Mouse (Mus musculus) kidney, adult 11 months (tissue): ENCODE results near the gene Eef1akmt3.
"Not testable (repeated sequence)": the region's sequence is repeated elsewhere in the genome, so short reads cannot be mapped to it uniquely, and the experiment has no call there.

Source experiments
- DNase-seq: peaks from one replicate; pipeline ENCODE4 v3.0.0; 2022

The Eef1akmt3 gene

DNA sequence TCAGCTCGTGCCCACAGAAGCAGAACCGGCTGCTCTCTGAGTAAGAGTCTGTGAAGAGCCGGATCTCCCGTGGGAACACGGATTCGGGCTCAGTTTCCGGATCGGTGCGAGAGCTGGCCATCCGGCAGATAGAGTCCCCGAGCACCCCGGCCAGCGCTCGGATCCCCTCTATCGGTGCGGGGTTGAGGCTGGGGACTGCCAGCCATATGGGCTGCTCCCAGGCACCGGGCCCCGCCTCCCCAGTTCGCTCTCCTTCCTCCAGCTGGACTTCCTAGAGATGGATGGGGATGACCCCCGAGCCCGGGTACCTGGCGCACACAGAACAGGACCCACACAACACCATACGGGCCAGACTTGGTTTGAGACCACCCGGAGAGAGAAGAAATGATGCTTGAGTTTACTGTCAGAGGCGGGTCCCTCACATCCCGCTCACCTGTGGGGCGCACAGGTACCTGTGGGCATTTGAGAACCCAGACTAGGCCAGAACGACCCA is at the start of gene Eef1akmt3, which contains the start of gene Mettl1:
TSS of gene Eef1akmt3 (minus strand) at position 240 of the 493 bp plus-strand sequence.
TSS of gene Mettl1 (plus strand) at position 141 of the 493 bp plus-strand sequence.
- DNase-seq = no peak

DNA sequence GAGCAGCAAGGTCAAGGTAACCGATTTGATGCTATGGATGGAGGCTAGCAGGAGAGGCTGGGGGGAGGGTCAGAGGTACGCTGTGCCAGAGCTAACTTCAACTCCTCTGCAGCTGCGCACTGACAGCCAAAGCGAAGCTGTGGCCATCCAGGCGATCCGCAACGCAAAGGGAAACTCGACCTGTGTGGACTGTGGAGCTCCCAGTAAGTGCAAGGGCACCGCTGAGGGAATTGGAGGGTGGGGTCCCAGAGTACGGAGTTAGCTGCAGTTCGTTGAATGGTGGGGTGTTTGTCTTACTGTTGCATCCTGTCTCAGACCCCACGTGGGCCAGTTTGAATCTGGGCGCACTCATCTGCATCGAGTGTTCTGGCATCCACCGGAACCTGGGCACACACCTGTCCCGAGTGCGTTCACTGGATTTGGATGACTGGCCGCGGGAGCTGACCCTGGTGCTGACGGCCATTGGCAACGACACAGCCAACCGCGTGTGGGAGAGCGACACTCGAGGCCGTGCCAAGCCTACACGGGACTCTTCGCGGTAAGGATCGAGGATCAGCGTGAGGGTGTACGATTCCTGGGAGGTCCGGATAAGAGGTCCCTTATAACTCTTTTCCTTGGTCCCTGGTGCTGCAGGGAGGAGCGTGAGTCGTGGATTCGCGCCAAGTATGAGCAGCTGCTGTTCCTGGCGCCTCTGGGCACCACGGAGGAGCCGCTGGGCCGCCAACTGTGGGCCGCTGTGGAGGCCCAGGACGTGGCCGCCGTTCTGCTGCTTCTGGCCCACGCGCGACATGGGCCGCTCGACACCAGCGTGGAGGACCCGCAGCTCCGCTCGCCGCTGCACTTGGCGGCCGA is 49.5 kb upstream of the Eef1akmt3 start:
- peak; percentile 65 for DNase-seq

DNA sequence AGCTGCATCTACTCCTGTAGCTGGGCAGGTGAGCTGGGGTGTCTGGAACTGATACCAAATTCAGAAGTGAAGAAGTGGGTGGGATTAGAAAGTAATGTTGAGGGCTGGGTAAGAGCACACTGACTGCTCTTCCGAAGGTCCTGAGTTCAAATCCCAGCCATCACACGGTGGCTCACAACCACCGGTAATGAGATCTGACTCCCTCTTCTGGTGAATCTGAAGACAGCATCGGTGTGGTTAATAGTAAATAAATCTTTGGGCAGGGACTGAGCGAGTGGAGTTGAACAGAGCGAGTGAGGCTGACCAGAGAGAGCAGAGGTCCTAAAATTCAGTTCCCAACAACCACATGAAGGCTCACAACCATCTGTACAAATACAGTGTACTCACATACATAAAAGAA is 44.3 kb upstream of the Eef1akmt3 start:
- DNase-seq = no peak

DNA sequence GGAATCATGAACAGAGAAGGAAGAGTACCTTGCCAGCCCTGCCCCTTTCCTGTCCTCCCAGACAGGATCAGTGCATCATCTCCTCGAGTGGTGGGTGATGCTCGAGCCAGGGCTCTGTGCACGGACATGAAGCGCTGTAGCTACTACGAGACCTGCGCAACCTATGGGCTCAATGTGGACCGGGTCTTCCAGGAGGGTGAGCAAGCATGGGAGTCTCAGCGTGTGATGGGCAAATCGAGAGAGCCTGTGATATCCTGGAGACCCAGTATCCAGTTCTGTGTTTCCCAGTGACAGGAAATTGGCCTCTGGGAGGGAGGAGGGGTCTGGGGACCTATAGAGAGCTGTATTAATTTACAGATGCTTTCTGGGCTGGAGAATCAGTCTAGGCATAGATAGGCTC is 43.7 kb upstream of the Eef1akmt3 start:
- DNase-seq = no peak

DNA sequence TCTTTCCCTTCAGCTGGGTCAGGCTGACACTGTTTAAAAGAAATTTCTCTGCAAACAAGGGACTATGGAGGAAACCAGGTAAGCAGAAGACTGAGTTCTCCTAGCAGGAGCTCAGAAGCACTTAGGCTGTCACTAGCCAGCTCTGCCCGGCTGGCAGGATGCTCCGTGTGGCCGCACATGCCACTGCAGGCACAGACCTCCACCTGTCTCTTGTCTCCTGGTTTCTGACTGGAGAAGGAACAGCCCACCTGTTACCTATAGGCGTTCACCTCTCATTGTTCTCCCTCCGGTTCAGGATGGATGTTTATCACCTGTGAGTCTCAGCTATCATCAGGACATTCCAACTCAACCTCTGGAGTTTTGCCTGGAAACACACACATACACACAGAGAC is 42.6 kb upstream of the Eef1akmt3 start:
- no peak for DNase-seq

DNA sequence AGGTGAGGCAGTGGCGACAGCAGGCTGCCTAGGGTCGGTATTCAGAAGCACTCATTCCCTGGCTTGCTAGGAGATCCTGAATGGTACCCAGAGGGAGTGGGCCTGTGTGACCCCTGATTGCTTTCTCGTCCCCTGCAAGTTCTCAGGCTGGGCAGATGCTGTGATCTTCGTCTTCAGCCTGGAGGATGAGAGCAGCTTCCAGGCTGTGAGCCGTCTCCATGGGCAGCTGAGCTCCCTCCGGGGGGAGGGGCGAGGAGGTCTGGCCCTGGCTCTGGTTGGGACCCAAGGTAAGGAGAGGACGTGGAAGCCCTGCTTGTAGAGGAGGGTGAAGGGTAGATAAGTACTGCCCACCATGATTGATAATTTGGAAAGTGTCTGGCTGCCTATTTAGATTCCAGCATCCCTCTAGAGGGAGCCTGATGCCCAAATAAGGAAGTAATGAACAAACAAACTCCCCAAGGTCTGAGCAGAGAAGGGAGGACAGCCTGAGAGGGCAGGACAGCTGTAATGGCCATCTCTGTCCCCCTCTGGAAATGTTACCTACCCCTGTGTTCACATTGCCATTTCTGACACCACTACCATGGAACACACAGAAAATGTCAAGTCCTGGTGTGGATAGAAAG is 42.1 kb upstream of the Eef1akmt3 start:
- DNase-seq = no peak

DNA sequence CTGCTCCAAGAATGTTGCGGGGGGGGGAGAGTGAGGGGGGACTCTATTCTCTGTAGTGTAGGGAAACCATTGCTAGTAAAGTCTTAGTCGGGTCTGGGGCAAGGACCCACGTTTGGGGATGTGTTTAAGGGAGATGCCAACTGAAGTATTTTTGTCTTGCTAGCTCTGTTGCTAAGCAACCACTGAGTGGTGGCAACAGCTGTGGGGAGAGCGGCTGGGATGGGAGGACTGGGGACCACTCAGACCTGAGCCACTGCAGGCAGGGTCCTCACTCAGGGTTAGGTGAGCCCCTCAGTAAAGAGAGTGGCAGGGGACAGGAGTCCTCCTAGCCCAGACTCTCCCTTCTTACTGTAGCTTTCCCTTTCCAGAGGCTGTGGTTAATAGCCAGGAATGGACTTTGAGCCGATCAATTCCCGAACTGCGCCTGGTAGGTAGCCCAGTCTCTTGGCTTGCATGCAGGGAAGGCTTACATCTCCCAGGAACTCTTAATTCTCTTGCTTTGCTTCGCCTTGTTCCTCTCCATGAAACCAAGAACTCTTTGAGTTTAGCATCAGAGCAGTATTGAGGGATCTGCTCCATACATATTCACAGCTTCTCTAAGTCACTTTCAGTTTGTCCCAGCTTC is 40.8 kb upstream of the Eef1akmt3 start:
- no peak for DNase-seq

DNA sequence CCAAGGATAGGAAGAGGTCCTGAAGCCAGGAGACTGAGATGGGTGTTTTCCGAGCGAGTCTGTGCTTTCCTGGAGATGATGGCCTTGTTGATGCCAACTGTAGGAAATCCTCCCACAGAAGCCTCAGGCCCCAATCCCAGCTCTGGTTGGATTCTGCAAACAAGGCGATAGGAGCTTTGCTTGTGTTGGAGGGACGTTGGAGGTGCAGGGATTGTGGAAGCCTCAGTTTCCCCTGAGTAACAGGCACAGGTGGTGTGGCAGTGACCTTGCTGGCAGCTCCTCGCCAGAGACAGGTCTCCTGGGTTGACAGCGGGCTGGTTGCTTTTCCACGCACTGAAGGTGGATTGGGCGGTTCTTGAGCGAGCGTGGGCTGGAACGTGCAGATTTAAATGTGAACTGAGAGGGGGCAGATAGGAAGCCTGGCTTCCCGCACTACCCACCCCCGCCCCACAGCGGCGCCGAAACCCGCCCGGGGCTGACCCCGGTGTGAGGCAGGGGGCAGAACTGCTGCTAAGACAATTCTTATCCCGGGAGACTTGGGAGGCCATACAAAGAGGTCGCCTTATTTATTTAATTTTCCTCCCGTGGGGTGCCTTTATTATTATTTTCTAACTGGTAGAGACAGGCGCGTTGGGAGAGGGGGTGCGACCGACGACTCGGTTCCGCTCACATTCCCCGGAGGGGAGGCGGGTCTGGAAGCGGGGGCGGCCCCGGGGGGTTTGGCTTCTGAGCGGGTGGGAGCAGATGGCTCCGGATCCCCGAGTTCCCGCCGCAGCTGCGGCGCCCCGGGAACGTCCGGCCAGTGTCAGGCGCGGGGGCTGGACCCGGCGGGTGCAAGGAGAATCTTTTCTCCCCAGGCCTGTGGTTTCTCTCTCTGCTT is 39.8 kb upstream of the Eef1akmt3 start:
- DNase-seq = no peak

DNA sequence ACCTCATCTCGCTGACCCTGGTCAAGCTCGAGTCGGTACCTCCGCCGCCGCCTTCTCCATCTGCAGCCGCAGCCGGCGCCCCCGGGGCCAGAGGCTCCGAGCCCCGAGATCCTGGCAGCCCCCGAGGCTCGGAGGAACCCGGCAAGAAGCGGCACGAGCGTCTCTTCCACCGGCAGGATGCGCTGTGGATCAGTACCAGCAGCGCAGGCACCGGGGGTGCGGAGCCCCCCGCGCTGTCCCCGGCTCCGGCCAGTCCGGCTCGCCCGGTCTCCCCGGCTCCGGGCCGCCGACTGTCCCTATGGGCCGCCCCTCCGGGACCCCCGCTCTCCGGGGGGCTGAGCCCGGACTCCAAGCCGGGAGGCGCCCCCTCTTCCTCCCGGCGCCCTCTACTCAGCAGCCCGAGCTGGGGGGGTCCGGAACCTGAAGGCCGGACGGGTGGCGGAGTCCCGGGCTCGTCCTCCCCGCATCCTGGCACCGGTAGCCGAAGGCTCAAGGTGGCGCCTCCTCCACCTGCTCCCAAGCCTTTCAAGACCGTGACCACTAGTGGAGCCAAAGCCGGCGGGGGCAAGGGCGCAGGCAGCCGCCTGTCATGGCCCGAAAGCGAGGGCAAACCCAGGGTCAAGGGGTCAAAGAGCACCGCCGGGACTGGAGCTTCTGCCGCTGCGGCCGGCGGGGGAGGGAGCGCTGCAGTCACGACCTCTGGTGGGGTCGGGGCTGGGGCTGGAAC is 38.5 kb upstream of the Eef1akmt3 start:
- no peak for DNase-seq

DNA sequence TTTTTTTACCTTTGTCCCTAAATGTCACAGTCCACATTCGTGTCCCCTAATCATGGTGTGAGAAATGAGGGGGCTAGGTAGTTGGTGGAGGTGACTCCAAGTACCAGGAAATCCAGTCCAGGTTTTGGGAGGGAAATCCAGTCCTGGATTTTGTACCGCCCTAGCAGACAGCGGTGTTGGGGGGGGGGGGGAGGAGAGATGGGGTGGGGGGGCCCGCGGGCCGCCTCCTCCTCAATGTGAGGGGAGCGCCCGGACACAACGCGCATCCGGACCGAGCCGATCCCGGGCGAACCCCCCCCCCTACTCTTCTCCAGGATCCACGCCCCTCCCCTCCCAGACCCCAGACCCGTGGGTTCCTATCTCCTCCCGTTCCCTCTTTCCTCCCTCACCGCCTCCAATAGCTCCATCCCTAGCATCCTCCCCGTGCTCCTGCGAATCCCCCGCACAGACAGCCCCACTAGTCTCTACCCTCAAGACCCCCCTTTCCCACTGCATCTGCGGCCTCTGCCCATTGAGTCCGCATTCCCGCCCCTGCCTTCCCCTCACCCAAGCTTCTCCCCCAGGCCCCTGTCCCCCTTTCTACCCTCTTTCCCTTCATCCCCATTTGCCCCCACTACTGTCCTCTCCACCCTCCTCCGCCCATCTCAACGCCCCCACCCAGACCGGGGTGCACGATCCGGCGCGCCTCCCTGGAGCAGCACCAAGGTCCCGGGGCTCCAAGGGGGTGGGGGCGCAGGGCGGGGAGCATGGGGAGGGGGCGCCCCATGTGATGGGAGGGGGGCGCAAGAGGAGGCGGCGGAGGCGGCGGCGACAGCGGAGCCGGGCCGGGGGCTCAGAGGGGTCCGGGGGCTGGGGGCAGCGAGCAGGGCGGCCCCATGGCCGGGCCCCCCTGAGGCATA is 37.6 kb upstream of the Eef1akmt3 start:
- no peak for DNase-seq

DNA sequence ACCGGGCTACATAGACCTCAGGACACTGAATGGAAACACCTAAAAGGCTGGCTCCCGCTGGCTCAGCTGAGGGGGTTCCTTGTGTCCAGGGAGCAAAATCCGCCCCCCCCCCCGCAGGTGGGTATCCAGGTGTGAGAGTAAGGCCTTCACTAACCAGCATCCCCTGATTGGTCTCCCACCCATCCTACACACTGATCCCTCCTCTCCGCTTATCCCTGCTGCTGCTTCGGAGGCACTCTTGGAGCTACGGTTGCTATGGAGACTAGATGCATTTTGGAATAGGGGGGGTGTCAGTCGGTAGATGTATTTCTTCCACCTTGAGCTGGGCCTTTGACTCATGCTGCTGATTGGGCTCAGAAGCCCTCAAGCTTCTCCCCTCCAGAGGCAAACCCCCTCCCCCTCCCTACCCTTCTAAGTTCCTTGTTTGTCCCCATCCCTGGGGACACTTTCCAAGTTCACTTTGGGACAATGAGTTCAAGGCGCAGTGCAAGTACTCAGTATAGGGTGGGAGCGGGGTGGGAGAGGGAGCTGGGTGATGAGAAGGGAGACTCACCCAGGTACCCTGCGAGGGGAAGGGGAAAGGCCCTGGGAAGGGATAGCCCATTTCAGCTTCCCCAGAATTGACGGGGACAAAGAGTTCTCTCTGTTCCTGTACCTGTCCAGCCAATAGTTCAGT is 36.8 kb upstream of the Eef1akmt3 start:
- DNase-seq = no peak

DNA sequence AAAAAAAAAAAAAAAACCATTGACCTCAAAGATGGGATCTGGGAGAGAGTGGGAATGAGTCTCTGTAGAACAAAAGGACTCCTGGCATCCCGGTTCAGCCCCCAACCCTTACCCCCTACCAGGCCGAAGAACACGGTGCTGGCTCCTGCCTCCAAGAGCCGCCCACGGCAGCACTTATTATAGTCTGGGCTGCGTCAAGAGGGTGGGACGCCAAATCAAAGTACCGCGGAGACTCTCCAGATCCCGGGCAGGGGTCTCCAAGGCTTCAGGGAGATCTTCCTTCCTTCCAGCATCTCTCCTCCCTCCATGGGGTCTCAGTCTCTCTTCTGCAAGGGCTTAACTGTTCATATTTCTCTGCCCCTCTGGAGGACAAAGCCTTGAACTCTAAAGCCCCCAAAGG is 36.2 kb upstream of the Eef1akmt3 start:
- DNase-seq = no peak

DNA sequence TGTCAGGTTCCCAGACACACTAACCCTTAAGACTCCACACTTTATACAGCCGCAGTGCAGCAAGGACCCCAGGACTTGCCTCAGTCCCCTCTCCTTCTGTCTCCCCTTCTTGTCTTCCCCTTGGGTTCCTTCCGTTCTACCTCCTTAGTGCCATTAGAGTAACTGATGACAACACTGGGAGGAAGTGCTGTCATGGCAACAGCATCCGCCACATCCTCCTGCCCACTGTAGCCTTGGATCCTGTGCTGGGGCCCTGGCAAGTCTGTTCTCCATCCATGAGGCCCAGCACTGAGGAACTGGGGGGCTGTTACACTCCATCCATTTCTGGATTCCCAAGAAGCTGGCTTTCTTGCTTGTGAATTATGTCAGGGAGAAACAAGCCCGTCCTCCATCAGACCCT is 34.8 kb upstream of the Eef1akmt3 start:
- no peak for DNase-seq

DNA sequence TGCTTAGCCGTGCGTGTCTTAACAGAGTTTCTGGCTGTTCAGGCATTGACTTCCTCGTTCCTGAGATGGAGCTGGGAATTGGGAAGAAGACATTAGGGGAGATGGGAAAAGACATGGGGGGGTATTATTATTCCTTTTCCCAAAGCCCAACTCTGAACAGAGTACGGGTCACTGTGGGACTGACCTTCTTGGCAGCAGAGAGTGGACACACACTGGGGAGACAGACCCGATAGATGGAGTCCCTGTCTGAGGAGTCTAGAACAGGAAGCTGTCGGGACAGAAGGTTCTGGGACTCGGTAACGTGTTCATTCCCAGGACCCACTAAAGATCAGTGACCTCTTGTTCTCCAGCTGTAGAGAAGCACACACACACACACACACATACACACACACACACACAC is 34.3 kb upstream of the Eef1akmt3 start:
- no peak for DNase-seq

DNA sequence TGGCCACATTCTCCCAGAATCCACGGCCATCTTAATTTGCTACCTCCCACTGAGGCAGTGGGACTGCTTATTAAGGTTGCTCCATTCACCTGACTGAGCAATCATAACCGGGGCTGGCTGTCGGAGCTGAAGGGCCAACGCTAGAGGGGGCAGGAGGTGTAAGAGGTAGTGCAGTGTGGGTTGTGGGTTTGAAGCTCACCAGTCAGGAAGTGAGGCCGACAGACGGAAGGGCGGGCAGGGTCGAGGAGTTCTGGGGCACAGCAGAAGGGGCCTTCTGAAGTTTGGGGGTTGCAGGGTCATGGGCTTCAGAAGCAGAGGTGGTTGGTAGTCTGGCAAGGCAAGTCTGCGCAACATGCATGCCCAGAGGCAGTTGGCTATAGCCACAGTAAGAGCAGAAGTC is 33.8 kb upstream of the Eef1akmt3 start, which contains the start of gene Agap2:
TSS of gene Agap2 (plus strand) at position 205 of the 400 bp plus-strand sequence.
- no peak for DNase-seq

DNA sequence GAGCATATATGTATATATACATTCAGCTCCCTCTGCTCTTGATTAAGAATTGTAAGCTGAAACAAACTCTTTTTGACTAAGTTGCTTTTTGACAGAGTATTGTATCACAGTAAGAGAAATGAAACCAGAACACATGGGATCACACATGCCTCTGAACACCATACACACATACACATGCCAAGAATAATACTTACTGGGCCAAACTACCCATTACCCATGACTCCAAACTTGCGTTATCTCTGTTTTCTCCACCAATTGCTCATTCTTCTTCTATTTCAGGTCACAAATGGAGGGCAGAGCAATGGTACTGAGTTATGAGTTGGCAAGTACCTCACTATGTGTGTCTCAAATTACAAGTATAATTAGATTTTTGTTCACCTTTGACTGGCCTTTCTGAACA is 32.7 kb upstream of the Eef1akmt3 start:
- no peak for DNase-seq

DNA sequence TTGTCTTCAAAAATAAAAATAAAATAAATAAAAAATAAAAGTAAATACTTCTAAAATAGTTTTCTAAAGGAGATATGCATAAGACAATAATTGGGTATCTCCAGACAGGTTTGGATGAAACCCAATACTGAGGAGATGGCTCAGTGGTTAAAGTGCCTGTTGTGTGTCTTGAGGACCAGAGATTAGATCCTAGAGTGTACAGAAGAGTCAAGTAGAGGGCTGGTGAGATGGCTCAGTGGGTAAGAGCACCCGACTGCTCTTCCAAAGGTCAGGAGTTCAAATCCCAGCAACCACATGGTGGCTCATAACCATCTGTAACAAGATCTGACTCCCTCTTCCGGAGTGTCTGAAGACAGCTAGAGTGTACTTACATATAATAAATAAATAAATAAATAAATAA is 31.7 kb upstream of the Eef1akmt3 start:
- not testable (repeated sequence) for DNase-seq

DNA sequence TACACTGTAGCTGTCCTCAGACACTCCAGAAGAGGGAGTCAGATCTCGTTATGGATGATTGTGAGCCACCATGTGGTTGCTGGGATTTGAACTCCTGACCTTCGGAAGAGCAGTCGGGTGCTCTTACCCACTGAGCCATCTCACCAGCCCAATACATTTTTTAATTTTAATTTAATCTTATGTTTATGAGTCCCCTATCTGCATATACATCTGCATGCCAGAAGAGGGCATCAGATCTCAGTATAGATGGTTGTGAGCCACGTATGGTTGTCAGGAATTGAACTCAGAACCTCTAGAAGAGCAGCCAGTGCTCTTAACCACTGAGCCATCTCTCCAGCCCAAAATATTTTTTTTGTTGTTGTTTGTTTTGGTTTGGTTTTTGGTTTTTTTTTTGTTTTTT is 31.0 kb upstream of the Eef1akmt3 start:
- not testable (repeated sequence) for DNase-seq

DNA sequence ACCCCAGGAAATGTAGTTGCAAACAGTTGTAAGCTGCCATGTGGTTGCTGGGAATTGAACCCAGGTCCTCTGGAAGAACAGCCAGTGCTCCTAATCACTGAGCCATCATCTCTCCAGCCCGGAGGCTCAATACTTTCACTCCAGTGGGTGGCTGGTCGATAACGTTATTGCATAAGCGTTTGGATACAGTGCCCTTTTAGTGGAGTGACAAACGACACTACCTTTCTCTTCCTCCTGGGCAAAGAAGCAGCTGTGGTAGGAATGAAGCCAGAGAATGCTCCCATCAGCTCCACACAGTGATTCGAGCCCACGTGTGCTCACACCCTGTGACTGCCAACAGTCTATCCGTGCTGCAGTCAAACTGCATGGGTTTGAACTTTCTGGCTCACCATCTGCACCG is 29.9 kb upstream of the Eef1akmt3 start:
- DNase-seq = no peak
